Comparison of ENCODE assay signal across 8 mouse cellular contexts in the genomic region with DNA sequence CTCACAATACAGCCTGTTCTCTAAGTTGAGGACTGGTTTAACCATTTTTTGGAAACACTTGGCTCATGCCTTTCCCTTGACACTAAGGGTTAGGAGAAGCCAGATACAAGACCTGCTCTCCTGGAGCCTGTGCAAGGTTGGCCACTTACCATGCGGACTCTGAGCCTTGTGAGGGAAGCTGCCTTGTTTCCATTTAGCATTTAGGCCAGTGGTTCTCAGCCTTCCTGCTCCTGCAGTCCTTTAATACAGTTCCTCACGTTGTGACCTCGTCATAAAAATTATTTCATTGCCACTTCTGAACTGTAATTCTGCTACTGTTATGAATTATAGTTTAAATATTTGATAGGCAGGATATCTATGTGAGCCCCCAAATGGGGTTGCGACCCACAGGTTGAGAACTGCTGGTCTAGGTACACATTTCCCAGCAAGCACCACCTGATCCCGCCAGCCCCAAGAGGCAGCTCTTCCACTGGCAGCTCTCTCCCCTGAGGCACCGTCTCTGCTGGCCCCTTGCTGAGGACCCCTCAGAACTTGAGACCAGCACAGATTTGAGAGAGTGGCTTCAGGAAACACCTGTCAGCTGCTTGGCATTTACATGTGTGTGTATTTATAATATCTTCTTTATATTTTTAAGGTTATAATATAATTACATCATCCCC. TPM values are rescaled to one million over a fixed set of nuclear protein-coding genes. Genes with fewer than 3 reads are reported as not detected.
DNase-seq lines count a peak whose midpoint lies in the region; ATAC-seq and TF ChIP-seq lines count a peak whose summit lies in the region.

No protein-coding gene starts in this region.

- WGBS in heart, embryonic 11.5 days (ENCODE audit: insufficient replicate concordance), result 73% methylated on average over 6 of the region's 6 CpGs
- 60% methylated on average over 6 of the region's 6 CpGs for WGBS in limb, embryonic 14.5 days
- WGBS in stomach, postnatal 0 days, result 74% methylated on average over 6 of the region's 6 CpGs

- peak overlapping the region; percentile 87 for H3K4me2 ChIP-seq in heart, embryonic 11.5 days
- H3K4me2 ChIP-seq in limb, embryonic 14.5 days (replicated peaks; ENCODE audit: low read depth, low read length, severe bottlenecking), result 0 out of 2 replicates have a peak overlapping the region, but pooled peaks have one; percentile 79
- H3K4me2 ChIP-seq in stomach, postnatal 0 days (replicated peaks; ENCODE audit: low read depth), result peak overlapping the region; percentile 76; the same call in 1 of the 2 replicates

- no peak for ATAC-seq in heart, embryonic 11.5 days (replicated peaks; ENCODE audit: insufficient number of reproducible peaks, low FRiP score, low TSS enrichment)
- no peak for ATAC-seq in limb, embryonic 14.5 days (ENCODE audit: low FRiP score, low read depth)
- no peak for ATAC-seq in stomach, postnatal 0 days (ENCODE audit: low FRiP score, low TSS enrichment)

- no peak for TF ChIP-seq EP300 in stomach, postnatal 0 days (optimal IDR thresholded peaks at IDR 0.05)

- no peak for DNase-seq in heart, adult 18-20 months
- DNase-seq in testis, postnatal 14 days (ENCODE audit: low spot score), result no peak
- DNase-seq in limb, embryonic 14.5 days (ENCODE audit: low spot score), result no peak
- DNase-seq in stomach, postnatal 0 days (ENCODE audit: low spot score), result no peak
- DNase-seq in cerebellum, adult 9-11 months, result no peak
- no peak for DNase-seq in adrenal gland, adult 2 months

- H3K36me3 ChIP-seq in heart, embryonic 11.5 days (ENCODE audit: control insufficient read depth, insufficient read depth, low read length), result no peaks in the 10 kb centered on the region
- no peaks in the 10 kb centered on the region for H3K36me3 ChIP-seq in testis, adult 2 months (ENCODE audit: control insufficient read depth, insufficient read depth, low read length)
- H3K36me3 ChIP-seq in limb, embryonic 14.5 days (ENCODE audit: control insufficient read depth, insufficient read depth, low read length), result no peaks in the 10 kb centered on the region
- H3K36me3 ChIP-seq in stomach, postnatal 0 days (ENCODE audit: control insufficient read depth, insufficient read depth, low read length), result no peaks in the 10 kb centered on the region

- peaks cover 5% of the 10 kb centered on the region; the same call in 1 of the 2 replicates for H3K4me1 ChIP-seq in heart, embryonic 11.5 days (ENCODE audit: control insufficient read depth, insufficient read depth, low read length)
- peaks cover 6% of the 10 kb centered on the region for H3K4me1 ChIP-seq in testis, adult 2 months (ENCODE audit: control insufficient read depth, insufficient read depth, low read length)
- peaks cover 4% of the 10 kb centered on the region for H3K4me1 ChIP-seq in limb, embryonic 14.5 days (ENCODE audit: control insufficient read depth, insufficient read depth, low read length)
- no peaks in the 10 kb centered on the region; the same call in 1 of the 2 replicates for H3K4me1 ChIP-seq in stomach, postnatal 0 days (replicated peaks; ENCODE audit: control insufficient read depth, insufficient read depth)

- H3K4me3 ChIP-seq in heart, embryonic 11.5 days (ENCODE audit: low read depth, low read length), result peak overlapping the region; percentile 59; the same call in 1 of the 2 replicates
- H3K4me3 ChIP-seq in testis, adult 2 months (ENCODE audit: control insufficient read depth, low read depth, low read length), result peak overlapping the region; percentile 30
- no peak overlapping the region for H3K4me3 ChIP-seq in limb, embryonic 14.5 days (replicated peaks; ENCODE audit: low read length)
- H3K4me3 ChIP-seq in stomach, postnatal 0 days (ENCODE audit: low read depth, low read length), result no peak overlapping the region

- no peaks in the 10 kb centered on the region for H3K27me3 ChIP-seq in heart, embryonic 11.5 days (ENCODE audit: control insufficient read depth, insufficient read depth, low read length)
- no peaks in the 10 kb centered on the region for H3K27me3 ChIP-seq in testis, adult 2 months (ENCODE audit: control insufficient read depth, insufficient read depth, low read length)
- no peaks in the 10 kb centered on the region for H3K27me3 ChIP-seq in limb, embryonic 14.5 days (ENCODE audit: control insufficient read depth, insufficient read depth, low read length)
- H3K27me3 ChIP-seq in stomach, postnatal 0 days (ENCODE audit: control insufficient read depth, insufficient read depth, low read length), result no peaks in the 10 kb centered on the region

- no peaks in the 10 kb centered on the region for H3K9me3 ChIP-seq in heart, embryonic 11.5 days (replicated peaks; ENCODE audit: control insufficient read depth, low read length)
- H3K9me3 ChIP-seq in limb, embryonic 14.5 days (ENCODE audit: control insufficient read depth, low read length), result no peaks in the 10 kb centered on the region
- no peaks in the 10 kb centered on the region for H3K9me3 ChIP-seq in stomach, postnatal 0 days (ENCODE audit: control insufficient read depth, low read length)

- no peak overlapping the region for H3K27ac ChIP-seq in heart, embryonic 11.5 days (ENCODE audit: low read depth, low read length)
- H3K27ac ChIP-seq in testis, adult 2 months (ENCODE audit: control insufficient read depth, insufficient read depth, low read depth, low read length), result no peak overlapping the region
- no peak overlapping the region for H3K27ac ChIP-seq in limb, embryonic 14.5 days (replicated peaks; ENCODE audit: low read depth, low read length)
- no peak overlapping the region for H3K27ac ChIP-seq in stomach, postnatal 0 days (replicated peaks)

- no peak for TF ChIP-seq CTCF in testis, adult 2 months (IDR thresholded peaks at IDR 0.05; ENCODE audit: control insufficient read depth, insufficient read depth, insufficient replicate concordance, low read depth, low read length)
- TF ChIP-seq CTCF in stomach, postnatal 0 days (IDR thresholded peaks at IDR 0.05; ENCODE audit: low read depth), result no peak

- peak overlapping the region; percentile 75; the same call in 1 of the 2 replicates for H3K9ac ChIP-seq in heart, embryonic 11.5 days (ENCODE audit: low read depth, low read length)
- no peak overlapping the region for H3K9ac ChIP-seq in limb, embryonic 14.5 days (ENCODE audit: low read depth, low read length, severe bottlenecking)
- H3K9ac ChIP-seq in stomach, postnatal 0 days (ENCODE audit: low read length), result no peak overlapping the region

- TF ChIP-seq POLR2A in testis, adult 2 months (IDR thresholded peaks at IDR 0.05; ENCODE audit: control insufficient read depth, low read depth, low read length), result no peak
- no peak for TF ChIP-seq POLR2A in limb, embryonic 14.5 days (IDR thresholded peaks at IDR 0.05; ENCODE audit: borderline replicate concordance, extremely low read depth, insufficient read depth, insufficient read length)

RNA-seq across cellular contexts. Expression of a gene that starts 10.8 kb away (rescaled TPM):
- 9.7 and 10.3 TPM in 2 replicates for polyA plus RNA-seq in heart, embryonic 11.5 days (2014; fragmentation: Nextera tagmentation; extraction: Ambion mirVana)
- total RNA-seq in heart, adult 18-20 months (2021), result 10 to 100 TPM; 19.5 to 19.6 TPM
- 54.8 and 80.9 TPM in 2 replicates for polyA plus RNA-seq in testis, adult 2 months (2012; rRNA removed)
- polyA plus RNA-seq in limb, embryonic 14.5 days (2012; rRNA removed), result 3.5 and 3.9 TPM in 2 replicates
- 5.9 and 7.1 TPM in 2 replicates for polyA plus RNA-seq in limb, embryonic 14.5 days (2014; fragmentation: Nextera tagmentation; extraction: Ambion mirVana)
- 7.1 and 7.7 TPM in 2 replicates for polyA plus RNA-seq in stomach, postnatal 0 days (2015; fragmentation: Nextera tagmentation; extraction: Ambion mirVana)
- total RNA-seq in adrenal gland, adult 2 months (2021), result 10 to 100 TPM in 1 of 2 experiments, 1 to 10 TPM in 1; 10.0 to 16.9 TPM
- polyA plus RNA-seq in adrenal gland, adult 2 months (2012; rRNA removed), result 20.2 and 24.0 TPM in 2 replicates

Comparison
In these comparisons a context has a peak if more than half of its experiments do, and no peak if none do; other contexts are left out.
1. H3K4me3 ChIP-seq: peak in heart, embryonic 11.5 days (single experiment) and testis, adult 2 months (single experiment); none in limb, embryonic 14.5 days (single experiment) and stomach, postnatal 0 days (single experiment).
2. Peak in every context shown above with its lines, with median percentiles within 50 percentile points of each other: H3K4me2 ChIP-seq.